Mouse (Mus musculus): ENCODE results near the gene Foxa2. TPM values are rescaled to one million over a fixed set of nuclear protein-coding genes. Genes with fewer than 3 reads are reported as not detected.

Foxa2 gene
- polyA plus RNA-seq, 1 experiment, result not detected

- Histone ChIP-seq H3K27me3 (ENCODE audit: control insufficient read depth, insufficient read depth, low read length, poor library complexity, severe bottlenecking) (peaks cover 43% of the 10 kb centered on the region), H3K36me3 (ENCODE audit: control insufficient read depth, insufficient read depth, low read length, poor library complexity, severe bottlenecking) (no peaks in the 10 kb centered on the region), H3K4me3 (ENCODE audit: low read depth, low read length) (peak overlapping the region; percentile 41), H3K4me1 (ENCODE audit: control insufficient read depth, insufficient read depth, low read length) (no peaks in the 10 kb centered on the region), H3K9me3 (replicated peaks; ENCODE audit: control insufficient read depth, insufficient read depth, low read length, poor library complexity, severe bottlenecking) (no peaks in the 10 kb centered on the region), H3K27ac (ENCODE audit: insufficient read depth, low read length) (no peak overlapping the region), H3K9ac (ENCODE audit: low read depth, poor library complexity, severe bottlenecking) (peak overlapping the region; percentile 32; the same call in 1 of the 2 replicates)
- TF ChIP-seq CTCF (IDR thresholded peaks at IDR 0.05; ENCODE audit: low read depth, low read length), result no peak
- TF ChIP-seq EP300 (IDR thresholded peaks at IDR 0.05; ENCODE audit: insufficient read depth, low read depth, low read length), result no peak
- no peak for TF ChIP-seq POLR2A (IDR thresholded peaks at IDR 0.05; ENCODE audit: insufficient read depth, low read length)
These were observed 601 bp downstream of the Foxa2 start for GRCm38 (mm10) chr2:148045937-148046798.

DNA sequence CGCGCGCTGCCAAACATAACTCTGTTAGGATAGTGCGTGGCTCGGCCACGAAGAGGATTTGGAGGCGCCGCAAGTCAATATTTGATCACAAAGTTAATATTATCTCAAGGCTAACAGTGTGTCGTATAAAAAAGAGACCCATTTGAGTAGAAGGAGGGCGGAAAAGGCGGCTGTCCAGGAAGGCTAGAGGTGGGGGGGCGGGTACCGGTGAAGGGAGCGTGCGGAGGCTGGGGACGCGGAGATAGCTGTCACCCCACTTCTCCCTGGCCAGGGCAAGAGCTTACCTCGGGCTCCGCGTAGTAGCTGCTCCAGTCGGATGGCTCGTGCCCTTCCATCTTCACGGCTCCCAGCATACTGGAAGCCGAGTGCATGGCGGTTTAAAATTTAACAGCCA is 1.2 kb downstream of the Foxa2 start:
- H3K9me3 ChIP-seq (replicated peaks; ENCODE audit: control insufficient read depth, insufficient read depth, low read length, poor library complexity, severe bottlenecking), result no peaks in the 10 kb centered on the region
- H3K27ac ChIP-seq (ENCODE audit: insufficient read depth, low read length), result no peak overlapping the region
- no peaks in the 10 kb centered on the region for H3K36me3 ChIP-seq (ENCODE audit: control insufficient read depth, insufficient read depth, low read length, poor library complexity, severe bottlenecking)
- peak overlapping the region; percentile 32; the same call in 1 of the 2 replicates for H3K9ac ChIP-seq (ENCODE audit: low read depth, poor library complexity, severe bottlenecking)
- peaks cover 2% of the 10 kb centered on the region for H3K4me1 ChIP-seq (ENCODE audit: control insufficient read depth, insufficient read depth, low read length)
- peak overlapping the region; percentile 41 for H3K4me3 ChIP-seq (ENCODE audit: low read depth, low read length)
- peaks cover 43% of the 10 kb centered on the region for H3K27me3 ChIP-seq (ENCODE audit: control insufficient read depth, insufficient read depth, low read length, poor library complexity, severe bottlenecking)
- TF ChIP-seq CTCF (IDR thresholded peaks at IDR 0.05; ENCODE audit: low read depth, low read length), result no peak
- TF ChIP-seq EP300 (IDR thresholded peaks at IDR 0.05; ENCODE audit: insufficient read depth, low read depth, low read length), result no peak
- TF ChIP-seq POLR2A (IDR thresholded peaks at IDR 0.05; ENCODE audit: insufficient read depth, low read length), result no peak

DNA sequence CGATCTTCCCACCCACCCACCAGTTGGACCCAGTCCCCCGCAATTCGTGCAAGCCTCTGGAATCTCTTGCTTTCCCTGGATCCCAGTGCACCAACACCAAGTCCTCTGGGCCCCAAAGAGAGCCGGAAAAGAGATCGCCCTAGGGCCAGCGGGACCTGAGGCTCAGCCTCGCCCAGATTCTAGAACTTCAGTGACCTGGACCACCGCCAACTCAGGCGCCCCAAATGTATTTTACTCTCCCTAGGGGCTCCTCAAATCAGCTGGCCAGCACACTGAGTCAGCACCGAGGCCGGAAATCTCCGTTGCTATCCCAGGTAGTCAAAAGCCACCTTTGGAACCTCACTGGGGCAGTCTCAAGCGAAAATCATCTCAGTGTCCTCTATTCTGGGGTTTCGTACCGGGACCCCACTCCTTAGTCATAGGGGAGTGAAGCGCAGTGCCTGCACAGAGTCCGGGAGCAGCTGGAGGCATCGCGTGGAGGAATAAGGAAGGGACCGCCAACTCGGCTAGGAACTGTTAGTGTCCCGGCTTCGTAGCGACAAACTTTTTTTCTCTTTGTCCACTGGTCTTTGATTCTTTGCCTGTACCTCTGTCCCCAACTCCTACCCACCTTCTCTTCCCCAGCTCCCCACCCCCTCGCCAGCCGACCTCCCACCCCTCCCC is 1.8 kb downstream of the Foxa2 start:
- Histone ChIP-seq H3K9ac (ENCODE audit: low read depth, poor library complexity, severe bottlenecking) (no peak overlapping the region), H3K9me3 (replicated peaks; ENCODE audit: control insufficient read depth, insufficient read depth, low read length, poor library complexity, severe bottlenecking) (no peaks in the 10 kb centered on the region), H3K27me3 (ENCODE audit: control insufficient read depth, insufficient read depth, low read length, poor library complexity, severe bottlenecking) (peaks cover 46% of the 10 kb centered on the region), H3K4me3 (ENCODE audit: low read depth, low read length) (peak overlapping the region; percentile 19; the same call in 1 of the 2 replicates), H3K36me3 (ENCODE audit: control insufficient read depth, insufficient read depth, low read length, poor library complexity, severe bottlenecking) (no peaks in the 10 kb centered on the region), H3K27ac (ENCODE audit: insufficient read depth, low read length) (no peak overlapping the region), H3K4me1 (ENCODE audit: control insufficient read depth, insufficient read depth, low read length) (peaks cover 2% of the 10 kb centered on the region)
- TF ChIP-seq CTCF (IDR thresholded peaks at IDR 0.05; ENCODE audit: low read depth, low read length) (no peak), POLR2A (IDR thresholded peaks at IDR 0.05; ENCODE audit: insufficient read depth, low read length) (no peak), EP300 (IDR thresholded peaks at IDR 0.05; ENCODE audit: insufficient read depth, low read depth, low read length) (no peak)

DNA sequence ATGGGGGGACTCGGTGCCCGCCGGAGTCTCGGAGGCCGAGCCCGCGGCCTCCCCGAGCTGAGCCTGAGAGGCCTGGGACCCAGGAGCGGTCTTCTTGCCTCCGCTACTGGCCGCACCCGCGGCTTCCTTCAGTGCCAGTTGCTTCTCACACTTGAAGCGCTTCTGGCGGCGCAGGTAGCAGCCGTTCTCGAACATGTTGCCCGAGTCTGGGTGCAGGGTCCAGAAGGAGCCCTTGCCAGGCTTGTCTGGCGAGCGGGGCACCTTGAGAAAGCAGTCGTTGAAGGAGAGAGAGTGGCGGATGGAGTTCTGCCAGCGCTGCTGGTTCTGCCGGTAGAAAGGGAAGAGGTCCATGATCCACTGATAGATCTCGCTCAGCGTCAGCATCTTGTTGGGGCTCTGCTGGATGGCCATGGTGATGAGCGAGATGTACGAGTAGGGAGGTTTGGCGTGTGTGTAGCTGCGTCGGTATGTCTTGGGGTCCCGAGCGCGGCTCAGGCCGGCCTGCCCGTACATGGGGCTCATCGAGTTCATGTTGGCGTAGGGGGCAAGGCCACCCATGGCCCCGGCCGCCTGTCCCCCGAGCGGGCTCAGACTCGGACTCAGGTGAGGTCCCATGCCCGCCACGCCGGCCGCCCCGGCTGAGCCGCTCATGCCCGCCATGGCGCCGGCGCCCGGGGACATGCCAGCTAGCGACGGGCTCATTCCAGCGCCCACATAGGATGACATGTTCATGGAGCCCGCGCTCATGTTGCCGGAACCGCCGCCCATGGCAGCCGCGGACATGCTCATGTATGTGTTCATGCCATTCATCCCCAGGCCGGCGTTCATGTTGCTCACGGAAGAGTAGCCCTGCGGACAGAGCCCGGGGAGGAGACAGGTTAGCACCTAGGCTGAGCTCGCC is 2.5 kb downstream of the Foxa2 start:
- H3K9me3 ChIP-seq (replicated peaks; ENCODE audit: control insufficient read depth, insufficient read depth, low read length, poor library complexity, severe bottlenecking), result no peaks in the 10 kb centered on the region
- peaks cover 53% of the 10 kb centered on the region for H3K27me3 ChIP-seq (ENCODE audit: control insufficient read depth, insufficient read depth, low read length, poor library complexity, severe bottlenecking)
- no peak overlapping the region for H3K27ac ChIP-seq (ENCODE audit: insufficient read depth, low read length)
- no peak overlapping the region for H3K9ac ChIP-seq (ENCODE audit: low read depth, poor library complexity, severe bottlenecking)
- TF ChIP-seq POLR2A (IDR thresholded peaks at IDR 0.05; ENCODE audit: insufficient read depth, low read length), result no peak
- TF ChIP-seq EP300 (IDR thresholded peaks at IDR 0.05; ENCODE audit: insufficient read depth, low read depth, low read length), result no peak
- TF ChIP-seq CTCF (IDR thresholded peaks at IDR 0.05; ENCODE audit: low read depth, low read length), result no peak
- H3K36me3 ChIP-seq (ENCODE audit: control insufficient read depth, insufficient read depth, low read length, poor library complexity, severe bottlenecking), result no peaks in the 10 kb centered on the region
- peaks cover 2% of the 10 kb centered on the region for H3K4me1 ChIP-seq (ENCODE audit: control insufficient read depth, insufficient read depth, low read length)
- H3K4me3 ChIP-seq (ENCODE audit: low read depth, low read length), result peak overlapping the region; percentile 39

GRCm38 (mm10) chr2:148043271-148043975 is 3.3 kb downstream of the Foxa2 start:
- Histone ChIP-seq H3K4me3 (ENCODE audit: low read depth, low read length) (0 out of 2 replicates have a peak overlapping the region, but pooled peaks have one; percentile 39), H3K36me3 (ENCODE audit: control insufficient read depth, insufficient read depth, low read length, poor library complexity, severe bottlenecking) (no peaks in the 10 kb centered on the region), H3K27ac (ENCODE audit: insufficient read depth, low read length) (no peak overlapping the region), H3K9me3 (replicated peaks; ENCODE audit: control insufficient read depth, insufficient read depth, low read length, poor library complexity, severe bottlenecking) (no peaks in the 10 kb centered on the region), H3K4me1 (ENCODE audit: control insufficient read depth, insufficient read depth, low read length) (peaks cover 2% of the 10 kb centered on the region), H3K9ac (ENCODE audit: low read depth, poor library complexity, severe bottlenecking) (no peak overlapping the region), H3K27me3 (ENCODE audit: control insufficient read depth, insufficient read depth, low read length, poor library complexity, severe bottlenecking) (peaks cover 60% of the 10 kb centered on the region)
- TF ChIP-seq EP300 (IDR thresholded peaks at IDR 0.05; ENCODE audit: insufficient read depth, low read depth, low read length) (no peak), CTCF (IDR thresholded peaks at IDR 0.05; ENCODE audit: low read depth, low read length) (no peak), POLR2A (IDR thresholded peaks at IDR 0.05; ENCODE audit: insufficient read depth, low read length) (no peak)
